Mouse (Mus musculus): Measurements from ENCODE around the gene Creg2. TPM values are rescaled to one million over a fixed set of nuclear protein-coding genes. Genes with fewer than 3 reads are reported as not detected.

Gene Creg2
- polyA plus RNA-seq, 1 experiment from 2014 or later, result 0.11 TPM

DNA sequence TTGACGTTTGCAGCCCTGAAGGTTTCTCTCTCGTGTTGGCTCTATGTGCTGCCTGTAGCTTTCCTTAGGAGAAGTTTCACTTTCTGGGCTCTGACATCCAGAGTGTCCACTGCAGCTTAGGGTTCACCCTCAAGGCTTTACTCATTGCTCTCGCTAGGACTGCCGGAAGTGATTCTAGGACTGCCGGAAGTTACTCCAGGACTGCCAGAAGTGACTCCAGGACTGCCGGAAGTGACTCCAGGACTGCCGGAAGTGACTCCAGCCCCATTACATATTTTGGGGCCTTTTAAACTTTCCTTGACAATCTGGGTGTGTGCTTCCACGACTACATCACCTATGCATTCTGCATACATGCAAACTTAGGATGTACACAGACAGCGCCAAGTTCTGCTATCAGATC lies 22.7 kb downstream of the Creg2 start:
- WGBS, result 70% methylated on average over 9 of the region's 9 CpGs
- Histone ChIP-seq H3K4me3 (ENCODE audit: low read depth, low read length) (no peak overlapping the region), H3K27ac (ENCODE audit: low read length) (no peak overlapping the region)

DNA sequence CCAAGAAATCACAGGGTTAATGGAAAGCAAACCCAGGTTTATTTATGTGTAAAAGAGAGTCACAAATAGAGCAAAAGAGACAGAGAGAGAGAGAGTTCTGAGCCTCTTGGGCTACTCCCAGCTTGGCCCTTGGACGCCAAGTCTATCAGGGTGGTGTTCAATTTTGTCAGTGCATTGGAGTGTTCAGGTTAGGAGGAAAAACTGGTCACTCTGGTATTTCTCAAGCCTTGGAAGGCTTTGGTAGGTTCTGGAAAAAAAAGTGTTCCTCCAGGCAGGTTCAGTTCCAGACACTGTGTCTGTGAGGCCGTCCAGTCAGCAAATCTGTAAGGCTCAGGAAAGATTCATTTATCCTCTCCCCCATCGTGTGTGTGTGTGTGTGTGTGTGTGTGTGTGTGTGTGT lies 25.8 kb downstream of the Creg2 start:
- TF ChIP-seq CTCF (IDR thresholded peaks at IDR 0.05) (no peak), EP300 (IDR thresholded peaks at IDR 0.05) (no peak)
- Histone ChIP-seq H3K36me3 (ENCODE audit: insufficient read depth, low read length) (no peaks in the 10 kb centered on the region), H3K9me3 (ENCODE audit: low read length) (no peaks in the 10 kb centered on the region), H3K4me1 (ENCODE audit: insufficient read depth, low read depth, low read length) (no peaks in the 10 kb centered on the region), H3K9ac (replicated peaks; ENCODE audit: low read depth) (no peak overlapping the region), H3K27me3 (replicated peaks; ENCODE audit: insufficient read depth, low read length) (no peaks in the 10 kb centered on the region), H3K27ac (ENCODE audit: low read length) (no peak overlapping the region), H3K4me2 (replicated peaks; ENCODE audit: low read depth, low read length) (no peak overlapping the region), H3K4me3 (ENCODE audit: low read depth, low read length) (no peak overlapping the region)
- ATAC-seq (no peak), DNase-seq (ENCODE audit: low spot score) (peak; percentile 10)
- WGBS, result 32% methylated on average over 3 of the region's 3 CpGs

More for the DNA sequence above, 22.7 kb downstream of the Creg2 start:
- Histone ChIP-seq H3K9me3 (ENCODE audit: low read length) (no peaks in the 10 kb centered on the region), H3K9ac (replicated peaks; ENCODE audit: low read depth) (no peak overlapping the region), H3K4me2 (replicated peaks; ENCODE audit: low read depth, low read length) (no peak overlapping the region), H3K27me3 (replicated peaks; ENCODE audit: insufficient read depth, low read length) (no peaks in the 10 kb centered on the region), H3K36me3 (ENCODE audit: insufficient read depth, low read length) (no peaks in the 10 kb centered on the region), H3K4me1 (ENCODE audit: insufficient read depth, low read depth, low read length) (no peaks in the 10 kb centered on the region)
- DNase-seq (ENCODE audit: low spot score) (no peak), ATAC-seq (no peak)
- TF ChIP-seq EP300 (IDR thresholded peaks at IDR 0.05) (no peak), CTCF (IDR thresholded peaks at IDR 0.05) (no peak)

DNA sequence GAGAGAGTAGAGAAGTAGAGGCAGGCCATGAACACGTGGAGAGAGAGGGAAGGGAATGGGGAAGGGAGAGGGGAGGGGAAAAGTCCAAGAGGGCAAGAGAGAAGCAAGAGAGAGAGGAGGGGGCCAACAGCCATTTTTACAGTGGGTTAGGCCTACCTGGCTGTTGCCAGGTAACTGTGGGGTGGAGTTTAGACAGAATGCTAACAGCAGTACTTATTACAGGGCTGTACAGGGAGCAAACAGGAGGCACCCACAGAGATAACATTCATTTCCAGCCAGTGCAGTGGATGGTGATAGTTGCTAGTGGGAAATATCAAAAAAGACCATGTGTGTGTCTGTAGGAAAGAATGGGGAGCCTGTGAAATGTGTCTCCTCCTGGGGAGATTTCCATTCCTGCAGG lies 27.5 kb downstream of the Creg2 start:
- DNase-seq (ENCODE audit: low spot score), result no peak
- no peak for ATAC-seq
- H3K4me2 ChIP-seq (replicated peaks; ENCODE audit: low read depth, low read length), result no peak overlapping the region
- no peak overlapping the region for H3K27ac ChIP-seq (ENCODE audit: low read length)
- H3K4me3 ChIP-seq (ENCODE audit: low read depth, low read length), result no peak overlapping the region
- H3K27me3 ChIP-seq (replicated peaks; ENCODE audit: insufficient read depth, low read length), result no peaks in the 10 kb centered on the region
- H3K36me3 ChIP-seq (ENCODE audit: insufficient read depth, low read length), result no peaks in the 10 kb centered on the region
- H3K4me1 ChIP-seq (ENCODE audit: insufficient read depth, low read depth, low read length), result no peaks in the 10 kb centered on the region
- 33% methylated on average over 1 of the region's 1 CpGs for WGBS
- TF ChIP-seq EP300 (IDR thresholded peaks at IDR 0.05), result no peak
- TF ChIP-seq CTCF (IDR thresholded peaks at IDR 0.05), result no peak
- no peak overlapping the region for H3K9ac ChIP-seq (replicated peaks; ENCODE audit: low read depth)
- no peaks in the 10 kb centered on the region for H3K9me3 ChIP-seq (ENCODE audit: low read length)

DNA sequence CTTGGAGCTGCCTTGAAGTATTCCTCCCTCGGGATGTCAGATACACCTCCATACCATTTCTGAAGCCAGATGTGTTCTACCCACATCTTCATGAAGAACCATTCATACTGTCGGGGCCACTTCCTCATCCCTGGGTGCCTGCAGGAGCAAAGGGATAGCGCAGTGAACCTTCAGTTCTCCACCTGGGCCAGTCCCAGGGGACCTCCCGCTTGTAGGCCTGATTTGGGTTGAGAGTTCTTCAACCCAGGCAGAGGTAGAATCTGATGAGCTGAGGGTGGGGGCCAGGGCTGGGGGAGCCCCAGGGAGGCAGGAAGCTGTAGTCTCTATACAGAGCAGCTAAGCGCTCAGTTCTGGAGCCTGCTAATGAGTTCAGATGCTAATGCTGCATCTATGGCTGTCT lies 28.2 kb downstream of the Creg2 start:
- TF ChIP-seq EP300 (IDR thresholded peaks at IDR 0.05), result no peak
- TF ChIP-seq CTCF (IDR thresholded peaks at IDR 0.05), result no peak
- H3K4me1 ChIP-seq (ENCODE audit: insufficient read depth, low read depth, low read length), result no peaks in the 10 kb centered on the region
- no peaks in the 10 kb centered on the region for H3K9me3 ChIP-seq (ENCODE audit: low read length)
- no peak overlapping the region for H3K4me3 ChIP-seq (ENCODE audit: low read depth, low read length)
- 92% methylated on average over 5 of the region's 5 CpGs for WGBS
- H3K9ac ChIP-seq (replicated peaks; ENCODE audit: low read depth), result no peak overlapping the region
- ATAC-seq, result no peak
- DNase-seq (ENCODE audit: low spot score), result no peak
- no peaks in the 10 kb centered on the region for H3K27me3 ChIP-seq (replicated peaks; ENCODE audit: insufficient read depth, low read length)
- no peak overlapping the region for H3K27ac ChIP-seq (ENCODE audit: low read length)
- H3K4me2 ChIP-seq (replicated peaks; ENCODE audit: low read depth, low read length), result no peak overlapping the region
- H3K36me3 ChIP-seq (ENCODE audit: insufficient read depth, low read length), result no peaks in the 10 kb centered on the region

DNA sequence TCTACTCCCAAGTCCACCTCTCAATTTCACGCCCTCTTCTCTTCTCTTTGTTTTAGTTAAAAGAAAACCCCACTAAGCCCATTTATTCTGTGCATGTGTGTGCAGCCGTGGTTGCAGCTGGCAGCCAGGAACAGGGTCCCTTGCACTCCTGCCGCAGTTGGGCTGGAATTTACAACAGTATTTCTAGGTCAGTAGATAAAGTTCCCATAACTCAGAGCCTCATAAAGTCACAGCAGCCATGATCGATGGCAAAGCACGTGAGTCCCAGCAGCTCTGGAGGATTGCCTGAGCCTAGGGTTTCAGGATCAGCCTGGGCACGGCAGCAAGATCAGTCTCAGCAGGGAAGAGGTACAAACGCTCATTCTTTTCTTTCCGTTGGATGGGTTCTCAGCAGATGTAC lies 32.8 kb downstream of the Creg2 start:
- no peak for DNase-seq (ENCODE audit: low spot score)
- no peak overlapping the region for H3K4me3 ChIP-seq (ENCODE audit: low read depth, low read length)

DNA sequence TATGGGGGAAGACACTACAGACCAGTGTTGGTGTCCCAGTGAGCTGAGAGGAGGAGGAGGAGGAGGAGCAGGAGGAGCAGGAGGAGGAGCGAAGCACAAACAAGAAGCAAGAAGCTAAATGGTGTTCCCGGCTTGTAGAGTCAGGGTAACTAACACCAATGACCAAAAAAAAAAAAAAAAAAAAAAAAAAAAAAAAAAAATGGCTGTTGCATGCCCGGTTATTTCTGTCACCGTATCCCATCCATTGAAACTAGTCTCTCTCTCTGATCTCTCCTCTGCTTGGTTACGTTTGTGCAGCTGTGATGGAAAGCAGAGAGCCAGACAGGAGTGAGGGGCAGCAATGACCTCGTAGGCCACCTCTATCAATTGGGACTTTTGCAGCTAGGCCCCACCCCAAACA lies 35.7 kb downstream of the Creg2 start:
- Histone ChIP-seq H3K9ac (replicated peaks; ENCODE audit: low read depth) (no peak overlapping the region), H3K9me3 (ENCODE audit: low read length) (no peaks in the 10 kb centered on the region), H3K27me3 (replicated peaks; ENCODE audit: insufficient read depth, low read length) (no peaks in the 10 kb centered on the region), H3K36me3 (ENCODE audit: insufficient read depth, low read length) (no peaks in the 10 kb centered on the region), H3K4me3 (ENCODE audit: low read depth, low read length) (no peak overlapping the region), H3K4me2 (replicated peaks; ENCODE audit: low read depth, low read length) (no peak overlapping the region), H3K4me1 (ENCODE audit: insufficient read depth, low read depth, low read length) (no peaks in the 10 kb centered on the region), H3K27ac (ENCODE audit: low read length) (no peak overlapping the region)
- no peak for DNase-seq (ENCODE audit: low spot score)
- no peak for ATAC-seq
- TF ChIP-seq EP300 (IDR thresholded peaks at IDR 0.05) (no peak), CTCF (IDR thresholded peaks at IDR 0.05) (no peak)
- 72% methylated on average over 6 of the region's 6 CpGs for WGBS

More for the DNA sequence above, 32.8 kb downstream of the Creg2 start:
- H3K27ac ChIP-seq (ENCODE audit: low read length), result no peak overlapping the region
- no peak for ATAC-seq
- no peaks in the 10 kb centered on the region for H3K36me3 ChIP-seq (ENCODE audit: insufficient read depth, low read length)
- H3K9ac ChIP-seq (replicated peaks; ENCODE audit: low read depth), result no peak overlapping the region
- H3K9me3 ChIP-seq (ENCODE audit: low read length), result no peaks in the 10 kb centered on the region
- 46% methylated on average over 8 of the region's 8 CpGs for WGBS
- no peaks in the 10 kb centered on the region for H3K4me1 ChIP-seq (ENCODE audit: insufficient read depth, low read depth, low read length)
- TF ChIP-seq CTCF (IDR thresholded peaks at IDR 0.05), result no peak
- no peak for TF ChIP-seq EP300 (IDR thresholded peaks at IDR 0.05)
- H3K27me3 ChIP-seq (replicated peaks; ENCODE audit: insufficient read depth, low read length), result no peaks in the 10 kb centered on the region
- H3K4me2 ChIP-seq (replicated peaks; ENCODE audit: low read depth, low read length), result no peak overlapping the region

Data from lung, postnatal 0 days (tissue).